Mouse (Mus musculus): ENCODE measurements around the gene Gm17304. TPM values are rescaled to one million over a fixed set of nuclear protein-coding genes. Genes with fewer than 3 reads are reported as not detected.

Gene Gm17304
- total RNA-seq (2021): not detected

DNA sequence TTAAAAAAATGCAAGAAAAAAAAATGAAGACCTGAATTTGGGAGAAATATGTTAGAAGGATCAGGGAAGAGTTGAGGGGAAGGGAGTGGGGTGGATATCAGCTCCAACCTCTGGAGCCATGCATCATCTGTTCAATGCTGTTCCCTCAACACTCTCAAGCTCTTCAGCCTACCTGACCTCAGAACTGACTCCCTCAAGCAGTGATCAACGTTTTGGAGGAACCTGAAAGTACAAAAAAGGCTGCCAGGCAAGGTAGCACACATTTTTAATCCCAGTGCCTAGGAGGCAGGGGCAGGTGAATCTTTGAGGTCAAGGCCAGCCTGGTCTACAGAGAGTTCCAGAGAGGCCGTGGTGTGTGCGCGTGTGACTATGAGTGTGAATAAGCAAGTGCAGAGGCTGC, at the start of gene Gm17304:
Gene Gm17304, plus strand, starts transcription at position 301 of the 400 bp plus-strand sequence.
- intact Hi-C loops (cut with DNase I): no loop called here
- no peak for DNase-seq (ENCODE audit: extremely low spot score in 1 of 2, low spot score in 2 of 2)

DNA sequence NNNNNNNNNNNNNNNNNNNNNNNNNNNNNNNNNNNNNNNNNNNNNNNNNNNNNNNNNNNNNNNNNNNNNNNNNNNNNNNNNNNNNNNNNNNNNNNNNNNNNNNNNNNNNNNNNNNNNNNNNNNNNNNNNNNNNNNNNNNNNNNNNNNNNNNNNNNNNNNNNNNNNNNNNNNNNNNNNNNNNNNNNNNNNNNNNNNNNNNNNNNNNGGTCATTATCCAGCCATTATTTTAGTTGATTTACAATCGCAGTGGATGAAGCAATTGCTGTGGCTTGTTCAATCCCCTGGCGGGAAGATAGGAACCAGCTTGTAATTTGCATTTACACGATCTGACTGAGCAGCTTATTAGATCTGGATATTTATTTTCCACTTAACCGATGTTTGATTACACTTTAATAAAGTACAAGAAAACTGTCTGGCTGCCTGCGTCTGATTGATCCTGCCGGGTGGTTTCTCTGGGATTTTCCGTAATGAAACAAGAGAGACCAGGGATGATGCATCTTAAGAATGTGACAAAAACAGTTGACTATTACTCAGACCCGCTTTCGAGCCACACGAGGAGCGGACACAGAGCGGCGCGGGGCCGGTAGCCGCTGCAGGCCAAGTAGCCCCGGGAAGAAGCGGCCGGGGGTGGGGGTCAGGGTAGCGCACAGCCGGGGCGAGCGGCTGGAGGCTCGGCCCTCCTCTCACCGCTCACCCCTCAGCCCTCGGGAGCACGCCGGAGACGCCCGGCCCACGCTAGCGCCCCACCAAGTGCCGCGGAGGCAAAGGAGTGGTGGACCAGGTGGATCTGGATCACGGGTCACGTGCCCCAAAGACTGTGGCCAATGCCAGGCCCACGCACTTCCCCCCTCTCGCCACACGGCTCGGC, 48.0 kb upstream of the Gm17304 start:
- intact Hi-C loops (cut with DNase I): no loop called here
- DNase-seq (ENCODE audit: extremely low spot score in 1 of 2, low spot score in 2 of 2): peak in 1 of 2 experiments; percentile 26

DNA sequence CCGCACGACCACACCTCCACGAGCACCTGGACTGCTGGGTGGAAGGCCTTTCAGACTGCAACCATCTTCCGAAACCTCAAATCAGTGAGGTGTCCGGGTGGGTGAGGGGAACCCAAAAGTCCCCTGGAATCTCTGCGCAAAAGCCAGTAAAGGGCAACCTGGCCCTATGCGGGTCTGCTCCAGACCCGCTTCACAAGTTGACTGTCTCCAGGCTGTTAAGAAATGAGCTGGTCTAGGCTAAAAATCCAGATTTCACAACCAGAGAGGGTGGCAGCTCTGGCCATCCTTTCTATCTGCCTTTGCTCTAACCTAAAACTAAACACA, 47.4 kb upstream of the Gm17304 start:
- no peak for DNase-seq (ENCODE audit: extremely low spot score in 1 of 2, low spot score in 2 of 2)
- intact Hi-C loops (cut with DNase I): no loop called here

DNA sequence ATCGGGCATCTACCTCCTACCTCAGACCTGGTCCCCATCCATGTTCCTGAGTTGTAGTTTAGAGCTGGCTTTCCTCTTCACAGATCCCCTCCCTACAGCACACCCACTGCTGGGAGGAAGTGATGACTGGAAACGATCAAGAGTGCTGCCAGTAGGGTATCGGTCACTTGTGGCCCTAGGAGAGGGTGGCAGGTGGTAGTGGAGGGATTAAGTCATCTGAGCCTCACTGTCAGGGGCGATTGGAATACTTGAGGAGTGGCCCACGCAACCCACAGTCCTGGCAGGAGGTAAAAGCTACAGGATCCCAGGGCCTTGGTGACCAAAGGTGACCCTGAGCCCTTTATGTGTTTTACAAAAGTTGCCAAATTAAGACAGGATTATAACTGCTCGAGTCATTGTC, 42.9 kb upstream of the Gm17304 start:
- intact Hi-C loops (cut with DNase I): no loop called here
- DNase-seq (ENCODE audit: extremely low spot score in 1 of 2, low spot score in 2 of 2): no peak

DNA sequence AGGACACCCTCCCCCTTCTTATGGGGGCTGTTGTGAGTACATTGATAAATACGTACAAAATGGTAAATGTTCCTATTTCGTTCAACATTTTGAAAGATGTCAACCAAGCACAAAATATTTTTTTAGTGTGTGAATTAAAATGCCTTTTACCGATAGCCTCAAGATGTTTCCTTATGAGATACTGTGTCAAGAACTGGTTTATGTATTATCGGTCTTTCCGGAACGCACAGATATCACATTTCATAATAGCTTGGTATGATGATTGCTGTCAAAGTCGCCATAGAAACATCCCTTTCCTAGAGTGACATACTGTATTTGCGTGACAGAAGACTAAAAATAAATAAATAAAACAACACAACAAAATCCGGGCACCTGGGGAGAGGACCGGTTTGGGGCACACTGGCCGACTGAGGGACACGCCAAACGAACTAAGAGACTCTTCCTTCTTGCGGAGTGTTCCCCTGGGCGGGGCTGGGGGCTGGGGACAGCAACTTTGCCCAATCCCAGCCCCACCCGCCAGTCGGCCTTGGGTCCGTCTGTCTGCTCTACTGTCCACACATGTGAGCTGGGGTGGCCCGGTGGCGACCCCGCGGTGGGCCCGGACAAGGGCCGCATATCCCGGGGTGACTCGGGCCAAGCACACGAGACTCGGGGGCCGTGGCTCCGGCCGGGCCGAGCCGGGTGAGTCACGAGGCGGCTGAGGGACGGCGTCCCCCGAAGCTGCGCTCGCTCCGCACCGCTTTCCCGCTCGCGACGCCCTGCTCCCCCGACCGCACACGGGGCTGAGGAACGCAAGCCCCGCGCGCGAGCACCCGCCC, 34.9 kb upstream of the Gm17304 start:
- intact Hi-C loops (cut with DNase I): loop anchor here (5.0 kb wide), 1 partner anchor 107 kb away; no protein-coding TSS in a partner anchor
- DNase-seq (ENCODE audit: extremely low spot score in 1 of 2, low spot score in 2 of 2): peak in 1 of 2 experiments; percentile 38

DNA sequence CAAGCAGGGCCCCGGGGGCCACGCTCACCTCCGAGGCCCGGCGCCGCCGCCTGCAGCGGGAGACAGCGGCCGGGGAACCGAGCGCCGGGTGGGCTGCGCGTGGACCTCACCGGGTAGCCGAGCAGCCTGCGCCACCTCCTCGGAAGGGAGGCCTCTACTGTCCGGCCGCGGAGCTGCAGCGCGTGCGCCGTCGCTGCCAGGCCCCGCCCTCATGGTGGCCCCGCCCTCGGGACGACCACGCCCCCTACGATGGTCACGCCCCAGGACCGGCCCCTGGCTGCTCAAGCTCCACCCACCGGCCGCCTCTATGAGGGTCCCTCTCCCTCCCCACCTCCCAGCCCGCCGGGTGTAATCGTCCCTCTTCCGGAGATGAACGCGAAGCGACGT, 34.3 kb upstream of the Gm17304 start:
- intact Hi-C loops (cut with DNase I): loop anchor here (5.0 kb wide), 1 partner anchor 107 kb away; no protein-coding TSS in a partner anchor
- peak; percentile 69 to 86 for DNase-seq (ENCODE audit: extremely low spot score in 1 of 2, low spot score in 2 of 2)

DNA sequence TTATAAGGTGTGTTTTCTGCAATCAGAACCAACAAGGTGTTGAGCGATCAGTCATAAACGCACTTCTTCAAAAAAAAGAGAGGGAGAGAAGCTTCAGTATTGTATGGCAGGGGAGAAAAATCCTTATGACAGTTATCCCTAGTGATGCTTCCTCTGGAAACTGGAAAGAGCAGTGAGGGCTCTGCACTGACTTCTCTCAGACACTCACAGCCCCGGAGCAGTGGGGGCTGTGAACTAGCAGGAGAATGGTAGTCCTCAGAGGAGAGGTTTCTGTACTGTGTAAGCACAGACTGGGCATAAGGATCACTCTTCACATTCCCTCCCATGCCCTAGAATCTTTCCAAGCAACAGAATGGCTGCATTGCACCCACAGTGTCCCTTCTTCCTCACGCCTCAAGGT, 33.8 kb upstream of the Gm17304 start:
- intact Hi-C loops (cut with DNase I): no loop called here

DNA sequence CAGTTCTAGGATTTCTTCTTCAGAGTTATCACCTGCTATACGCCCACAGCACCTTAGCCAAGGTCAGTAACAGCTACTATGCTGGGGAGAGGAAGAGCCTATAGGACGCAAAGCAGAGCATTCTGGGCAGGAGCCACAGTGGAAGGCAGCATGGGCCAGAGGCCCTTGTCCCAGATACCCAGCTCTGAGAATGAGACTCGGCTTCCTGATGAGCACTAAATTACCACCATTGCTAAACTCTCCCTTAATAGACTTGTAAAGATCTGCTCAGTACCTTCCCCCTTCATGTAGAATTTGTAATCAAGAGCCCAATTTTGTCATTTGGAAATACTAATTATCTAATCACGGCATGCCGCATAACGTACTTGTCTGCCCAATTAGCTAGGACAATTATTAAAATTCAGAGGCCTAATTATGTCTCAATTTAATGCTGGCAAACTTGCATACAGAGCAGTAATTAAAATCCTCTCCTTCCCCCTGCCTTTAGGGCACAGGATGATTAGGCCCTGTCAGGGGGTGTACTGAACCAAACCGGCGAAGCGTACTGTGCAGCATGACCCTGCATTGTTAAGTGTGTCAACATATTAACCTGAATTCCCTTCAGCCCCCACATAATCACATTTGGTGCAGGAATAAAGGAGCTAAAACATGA, 31.5 kb upstream of the Gm17304 start:
- no peak for DNase-seq (ENCODE audit: extremely low spot score in 1 of 2, low spot score in 2 of 2)
- intact Hi-C loops (cut with DNase I): no loop called here

More for the DNA sequence above, 33.8 kb upstream of the Gm17304 start:
- DNase-seq (ENCODE audit: extremely low spot score in 1 of 2, low spot score in 2 of 2): no peak

DNA sequence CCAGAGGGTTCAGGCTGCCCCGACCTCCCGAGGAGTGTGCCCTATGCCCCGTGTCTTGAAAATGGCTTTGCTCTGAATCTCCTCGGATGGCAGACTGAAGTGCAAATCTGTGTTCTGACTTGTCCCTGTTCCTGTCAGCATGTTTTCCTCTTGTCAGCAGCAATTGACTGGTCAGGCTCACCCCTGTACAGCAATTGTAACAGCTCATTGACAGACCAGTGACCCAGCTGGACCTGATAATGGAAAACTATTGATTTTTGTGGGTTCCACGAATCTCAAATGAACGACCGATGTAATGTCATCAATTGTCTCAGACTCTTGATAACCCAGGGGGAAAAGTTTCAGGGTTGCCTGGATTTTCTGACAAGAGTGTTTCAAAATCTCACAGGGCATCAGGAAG, 28.0 kb upstream of the Gm17304 start:
- intact Hi-C loops (cut with DNase I): no loop called here
- no peak for DNase-seq (ENCODE audit: extremely low spot score in 1 of 2, low spot score in 2 of 2)

DNA sequence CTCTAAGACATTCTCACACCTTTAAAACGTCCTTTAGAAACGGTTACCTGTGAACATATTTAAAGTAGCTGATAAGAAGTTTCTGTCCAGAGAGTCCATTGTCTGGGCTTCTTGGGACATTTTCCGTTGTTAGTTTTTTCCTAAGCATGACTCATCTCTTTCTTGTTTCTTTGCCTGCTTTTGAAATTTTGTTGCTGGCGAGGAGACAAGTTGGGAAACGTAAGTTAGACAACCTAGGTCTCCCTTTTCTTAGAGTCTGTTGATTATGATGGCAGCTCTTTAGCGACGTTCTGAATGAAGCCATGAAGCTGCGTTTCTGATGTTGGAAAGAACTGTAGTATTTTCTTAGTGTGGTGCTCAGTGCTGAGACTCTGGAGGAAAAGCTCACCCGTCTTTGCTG, 19.9 kb upstream of the Gm17304 start:
- no peak for DNase-seq (ENCODE audit: extremely low spot score in 1 of 2, low spot score in 2 of 2)
- intact Hi-C loops (cut with DNase I): no loop called here

DNA sequence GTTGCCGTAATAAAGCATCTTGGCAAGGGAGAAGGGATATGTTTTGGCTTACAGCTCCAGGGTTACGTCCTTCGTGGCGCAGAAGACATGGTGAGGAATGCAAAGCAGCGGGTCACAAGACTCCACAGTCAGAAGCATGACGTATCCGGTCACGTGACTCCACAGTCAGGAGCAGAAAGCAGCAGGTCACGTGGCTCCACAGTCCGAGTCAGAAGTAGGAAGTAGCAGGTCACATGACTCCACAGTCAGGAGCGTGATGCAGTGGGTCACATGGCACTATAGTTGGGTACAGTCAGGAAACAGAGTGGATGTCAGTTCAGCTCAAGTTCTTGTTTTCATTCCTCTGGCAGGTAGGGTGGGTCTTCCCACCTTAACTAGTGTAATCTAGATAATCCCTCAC, 19.2 kb upstream of the Gm17304 start:
- DNase-seq (ENCODE audit: extremely low spot score in 1 of 2, low spot score in 2 of 2): no peak
- intact Hi-C loops (cut with DNase I): no loop called here

DNA sequence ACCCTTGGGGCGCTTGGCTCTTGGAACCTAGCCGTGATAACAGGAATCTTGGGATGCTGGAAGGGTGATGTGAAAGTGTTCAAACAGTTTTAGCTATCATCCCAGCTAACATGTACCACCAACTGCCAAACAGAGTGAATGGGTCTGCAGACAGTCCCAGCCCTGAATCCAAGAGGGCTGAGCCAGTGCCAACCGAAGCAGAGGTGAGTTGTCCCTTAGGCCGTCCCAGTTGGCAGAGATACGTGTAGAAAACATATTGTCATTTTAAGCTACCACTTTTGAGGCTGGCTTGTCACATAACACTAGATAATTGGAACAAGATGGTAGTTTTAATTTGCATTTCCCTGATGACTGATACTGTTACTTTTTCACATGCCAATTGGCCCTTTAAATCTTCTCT, 18.2 kb upstream of the Gm17304 start:
- DNase-seq (ENCODE audit: extremely low spot score in 1 of 2, low spot score in 2 of 2): no peak
- intact Hi-C loops (cut with DNase I): no loop called here

DNA sequence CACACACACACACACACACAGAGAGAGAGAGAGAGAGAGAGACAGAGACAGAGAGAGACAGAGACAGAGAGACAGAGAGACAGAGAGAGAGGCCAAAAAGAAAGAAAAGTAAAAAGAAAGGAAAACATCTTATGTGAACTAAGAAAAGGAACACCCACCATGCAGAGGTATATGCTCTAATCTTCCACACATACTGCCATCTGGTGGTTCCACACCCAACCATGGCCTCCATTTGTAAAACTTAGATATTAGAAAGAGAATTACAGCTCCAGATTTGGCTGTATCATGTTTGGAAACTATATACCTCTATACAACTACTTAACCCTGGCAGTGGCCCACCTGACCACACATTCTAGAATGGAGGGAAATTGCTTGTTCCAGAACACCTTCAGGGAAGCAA, 14.5 kb upstream of the Gm17304 start:
- intact Hi-C loops (cut with DNase I): no loop called here

DNA sequence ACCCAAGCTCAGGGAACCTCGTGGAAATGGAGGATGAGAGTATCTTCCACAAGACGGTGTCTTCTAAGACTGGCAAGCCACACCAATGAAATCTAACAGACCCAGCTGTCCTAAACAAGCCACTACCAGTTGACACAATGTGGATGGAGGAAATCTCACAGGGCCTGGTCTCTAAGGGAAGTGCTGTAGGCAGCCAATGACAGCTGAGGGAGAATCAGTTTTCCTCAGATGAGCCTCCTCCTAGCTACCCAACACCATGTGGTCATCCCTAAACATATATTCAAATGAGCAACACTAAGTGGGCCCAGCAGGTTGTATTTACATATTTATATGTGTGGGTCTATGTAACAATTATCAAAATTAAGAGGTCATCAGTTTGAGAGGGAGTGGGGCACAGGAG, 11.4 kb upstream of the Gm17304 start:
- intact Hi-C loops (cut with DNase I): no loop called here
- no peak for DNase-seq (ENCODE audit: extremely low spot score in 1 of 2, low spot score in 2 of 2)

More for the DNA sequence above, 14.5 kb upstream of the Gm17304 start:
- DNase-seq (ENCODE audit: extremely low spot score in 1 of 2, low spot score in 2 of 2): no peak

DNA sequence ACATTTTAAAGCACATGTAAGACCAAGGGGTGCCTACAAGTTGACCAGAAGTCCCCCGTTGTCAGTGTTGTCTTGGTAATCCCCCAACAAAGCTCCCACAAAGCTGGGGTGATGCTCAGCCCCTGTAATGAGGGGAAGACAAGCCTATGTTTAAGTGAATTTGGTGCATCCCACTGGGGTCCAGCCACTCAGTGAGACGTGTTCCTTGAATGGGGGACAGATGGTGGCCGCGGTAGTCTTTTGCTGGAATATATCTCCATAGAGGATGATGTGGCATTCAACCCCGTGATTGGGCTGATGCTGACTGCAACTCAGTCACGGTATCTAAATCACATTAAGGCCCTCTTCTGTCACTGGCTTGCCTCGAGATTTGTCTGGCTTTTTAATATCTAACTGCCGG, 9.4 kb upstream of the Gm17304 start:
- intact Hi-C loops (cut with DNase I): no loop called here
- no peak for DNase-seq (ENCODE audit: extremely low spot score in 1 of 2, low spot score in 2 of 2)

DNA sequence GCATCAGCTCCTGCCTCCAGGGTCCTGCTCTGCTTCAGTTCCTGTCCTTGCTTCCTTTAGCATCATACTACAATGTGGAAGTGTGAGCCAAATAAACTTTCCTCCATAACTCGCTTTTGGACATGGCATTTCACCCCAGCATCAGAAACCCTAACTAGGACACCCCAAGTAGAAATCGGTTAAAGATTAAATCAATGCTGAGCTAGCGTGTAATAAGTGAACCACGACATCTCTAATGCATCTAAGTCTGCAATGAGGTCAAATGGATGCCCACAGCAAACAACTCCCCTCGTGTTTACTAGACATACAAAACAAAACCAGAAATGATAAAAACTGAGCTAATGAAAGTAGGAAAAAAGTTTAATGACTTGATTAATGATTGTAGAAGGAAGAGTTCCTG, 4.5 kb upstream of the Gm17304 start:
- intact Hi-C loops (cut with DNase I): no loop called here
- DNase-seq (ENCODE audit: extremely low spot score in 1 of 2, low spot score in 2 of 2): no peak

DNA sequence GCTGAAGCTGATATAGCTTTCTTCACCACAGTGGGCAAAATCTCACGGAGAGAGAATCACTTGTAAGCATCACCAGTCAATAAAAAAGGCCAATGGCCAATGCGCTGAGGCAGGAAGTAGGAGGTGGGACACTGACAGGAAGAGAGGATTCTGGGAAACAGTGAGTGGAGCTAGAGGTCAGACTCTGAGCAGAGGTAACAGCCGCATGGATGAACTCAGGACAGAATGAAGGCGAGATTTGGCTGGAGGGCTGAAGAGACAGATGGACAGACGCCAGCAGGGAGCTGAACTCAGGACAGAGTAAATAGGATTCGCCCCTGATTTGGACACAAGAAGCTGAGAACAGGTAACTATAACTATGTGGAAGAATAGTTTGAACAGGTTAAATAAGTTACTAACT, 3.8 kb upstream of the Gm17304 start:
- DNase-seq (ENCODE audit: extremely low spot score in 1 of 2, low spot score in 2 of 2): no peak
- intact Hi-C loops (cut with DNase I): no loop called here

DNA sequence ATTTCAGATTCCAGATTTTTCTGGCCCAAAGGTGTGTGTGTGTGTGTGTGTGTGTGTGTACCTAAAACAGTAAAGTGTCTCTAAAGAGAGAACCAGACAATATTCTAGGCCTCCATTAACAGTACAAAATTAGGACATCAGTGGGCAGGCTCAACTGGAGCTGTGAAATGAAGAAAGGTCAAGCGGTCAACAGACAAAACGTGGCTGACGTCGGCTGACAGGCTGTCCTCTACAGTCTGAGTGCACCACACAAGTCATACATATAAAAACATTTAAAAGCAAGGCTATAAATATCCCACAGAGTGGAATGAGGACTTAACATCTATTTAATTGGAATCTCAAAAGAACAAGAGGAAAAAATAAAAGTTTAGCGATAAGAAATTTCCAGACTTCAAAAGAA, 1.8 kb upstream of the Gm17304 start:
- DNase-seq (ENCODE audit: extremely low spot score in 1 of 2, low spot score in 2 of 2): no peak
- intact Hi-C loops (cut with DNase I): no loop called here

DNA sequence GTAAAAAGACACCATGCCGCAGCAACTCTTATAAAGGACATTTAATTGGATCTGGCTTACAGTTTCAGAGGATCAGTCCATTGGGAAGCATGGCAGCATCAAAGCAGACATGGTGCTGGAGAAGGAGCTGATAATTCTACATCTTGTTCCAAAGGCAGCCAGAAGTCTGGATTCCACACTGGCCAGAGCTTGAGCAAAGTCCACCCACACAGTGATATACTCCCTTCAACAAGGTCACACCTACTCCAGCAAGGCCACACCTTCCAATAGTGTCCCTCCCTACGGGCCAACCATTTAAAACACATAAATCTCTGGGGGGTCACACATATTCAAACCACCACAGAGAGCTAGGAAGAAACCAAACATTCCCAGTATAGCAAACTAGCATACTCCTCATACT, 3.3 kb downstream of the Gm17304 start:
- intact Hi-C loops (cut with DNase I): no loop called here
- DNase-seq (ENCODE audit: extremely low spot score in 1 of 2, low spot score in 2 of 2): no peak

DNA sequence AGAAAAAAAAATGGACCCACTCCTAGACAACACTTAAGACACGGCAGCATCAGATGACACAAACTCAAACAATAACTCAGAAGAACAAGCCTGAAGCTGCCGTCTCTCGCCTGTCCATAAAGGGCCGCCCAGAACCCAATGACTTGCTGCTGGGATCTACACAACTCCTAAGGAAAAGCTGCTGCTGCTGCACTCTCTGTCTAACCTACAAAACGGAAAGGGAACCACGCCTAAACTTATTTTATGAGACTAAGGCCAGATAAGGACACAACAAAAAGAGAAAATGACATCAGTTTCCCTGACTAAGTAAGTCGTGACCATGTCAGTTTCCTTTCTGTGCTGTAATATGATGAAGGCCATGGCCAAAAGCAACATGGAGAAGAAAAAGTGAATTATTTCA, 5.7 kb downstream of the Gm17304 start:
- intact Hi-C loops (cut with DNase I): no loop called here
- no peak for DNase-seq (ENCODE audit: extremely low spot score in 1 of 2, low spot score in 2 of 2)

Measured in left cerebral cortex, postnatal 10 days (tissue).